Comparison of ENCODE assay signal across 25 mouse cellular contexts in the genomic region with DNA sequence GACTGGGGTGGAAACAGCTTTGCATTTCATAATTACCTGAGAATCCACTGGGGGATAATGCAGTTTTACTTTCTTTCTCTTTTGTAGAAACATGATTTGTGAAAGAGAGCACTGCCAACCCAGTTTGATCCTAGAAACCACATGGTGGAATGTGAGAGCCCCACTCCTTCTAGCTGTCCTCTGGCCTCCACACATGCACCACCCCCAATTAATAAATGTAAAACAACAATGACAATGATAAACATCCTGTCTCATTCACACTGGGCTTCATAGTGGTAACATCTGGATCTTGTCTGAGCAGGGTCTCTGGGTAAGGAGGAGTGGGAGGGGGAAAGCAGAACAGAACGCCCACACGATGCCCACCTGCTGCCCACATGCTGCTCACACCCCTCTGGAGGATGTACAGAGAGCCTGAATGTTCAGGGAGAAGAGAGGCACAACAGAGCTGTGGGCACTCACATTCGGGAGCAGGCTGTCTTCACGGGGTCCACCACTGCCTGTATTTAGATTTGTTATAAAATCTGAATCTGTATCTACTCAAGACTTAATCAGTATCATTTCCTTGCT. TPM values are rescaled to one million over a fixed set of nuclear protein-coding genes. Genes with fewer than 3 reads are reported as not detected.
A peak's percentile ranks its signal among the peaks of the same experiment; 100 is the strongest.
DNase-seq lines count a peak whose midpoint lies in the region; ATAC-seq and TF ChIP-seq lines count a peak whose summit lies in the region.
"Had no signal": no experiment of that assay in that cellular context is flagged by ENCODE, and none has a peak within 500 bp of the region (broad histone marks: within the 10 kb centered on the region; RNA-seq: fewer than 3 reads in every experiment).

No protein-coding gene starts in this region.

- H3K4me2 ChIP-seq in hindbrain, embryonic 14.5 days (replicated peaks): no peak overlapping the region
- no peak overlapping the region for H3K4me2 ChIP-seq in hindbrain, embryonic 16.5 days (ENCODE audit: low read length)
- no peak overlapping the region for H3K4me2 ChIP-seq in kidney, postnatal 0 days (ENCODE audit: low read length)
- H3K4me2 ChIP-seq in midbrain, embryonic 11.5 days: no peak overlapping the region
- no peak overlapping the region for H3K4me2 ChIP-seq in midbrain, postnatal 0 days (ENCODE audit: low read depth, low read length, poor library complexity, severe bottlenecking)
- H3K4me2 ChIP-seq: embryonic facial prominence, embryonic 12.5 days; heart, embryonic 12.5 days; hindbrain, embryonic 15.5 days had no signal

- H3K9me3 ChIP-seq in hindbrain, embryonic 14.5 days (ENCODE audit: control insufficient read depth, low read length): no peaks in the 10 kb centered on the region
- no peaks in the 10 kb centered on the region for H3K9me3 ChIP-seq in hindbrain, embryonic 16.5 days (ENCODE audit: control insufficient read depth, low read length)
- no peaks in the 10 kb centered on the region for H3K9me3 ChIP-seq in kidney, postnatal 0 days (replicated peaks; ENCODE audit: low read length)
- no peaks in the 10 kb centered on the region for H3K9me3 ChIP-seq in midbrain, embryonic 11.5 days (ENCODE audit: control insufficient read depth, low read length)
- no peaks in the 10 kb centered on the region for H3K9me3 ChIP-seq in midbrain, postnatal 0 days (ENCODE audit: low read length)
- H3K9me3 ChIP-seq: embryonic facial prominence, embryonic 12.5 days; forebrain, embryonic 10.5 days; heart, embryonic 12.5 days; hindbrain, embryonic 10.5 days; hindbrain, embryonic 15.5 days had no signal

- H3K27me3 ChIP-seq in hindbrain, embryonic 14.5 days (ENCODE audit: control insufficient read depth, insufficient read depth, low read length): no peaks in the 10 kb centered on the region
- no peaks in the 10 kb centered on the region for H3K27me3 ChIP-seq in hindbrain, embryonic 16.5 days (replicated peaks; ENCODE audit: control insufficient read depth, insufficient read depth, low read length)
- H3K27me3 ChIP-seq in kidney, postnatal 0 days (ENCODE audit: insufficient read depth, low read length): no peaks in the 10 kb centered on the region
- H3K27me3 ChIP-seq in midbrain, embryonic 11.5 days (ENCODE audit: control insufficient read depth, insufficient read depth, low read length): no peaks in the 10 kb centered on the region
- no peaks in the 10 kb centered on the region for H3K27me3 ChIP-seq in midbrain, postnatal 0 days (ENCODE audit: insufficient read depth, low read length)
- H3K27me3 ChIP-seq: embryonic facial prominence, embryonic 12.5 days; heart, embryonic 12.5 days; hindbrain, embryonic 15.5 days had no signal

- H3K4me3 ChIP-seq in hindbrain, embryonic 14.5 days (replicated peaks; ENCODE audit: low read length): no peak overlapping the region
- no peak overlapping the region for H3K4me3 ChIP-seq in hindbrain, embryonic 16.5 days (ENCODE audit: low read length)
- H3K4me3 ChIP-seq in kidney, postnatal 0 days (replicated peaks; ENCODE audit: low read depth, low read length): no peak overlapping the region
- no peak overlapping the region for H3K4me3 ChIP-seq in midbrain, embryonic 11.5 days (ENCODE audit: low read depth, low read length)
- no peak overlapping the region for H3K4me3 ChIP-seq in midbrain, postnatal 0 days (ENCODE audit: low read depth, low read length)
- H3K4me3 ChIP-seq: embryonic facial prominence, embryonic 12.5 days; erythroblast, embryonic 14.5 days; forebrain, embryonic 10.5 days; gastrocnemius, adult 2 months; heart, embryonic 12.5 days; hindbrain, embryonic 10.5 days; hindbrain, embryonic 15.5 days had no signal

- no peak for TF ChIP-seq CTCF in kidney, postnatal 0 days (IDR thresholded peaks at IDR 0.05; ENCODE audit: low read depth)
- no peak for TF ChIP-seq CTCF in midbrain, postnatal 0 days (IDR thresholded peaks at IDR 0.05)

- no peaks in the 10 kb centered on the region for H3K4me1 ChIP-seq in hindbrain, embryonic 14.5 days (replicated peaks; ENCODE audit: control insufficient read depth, insufficient read depth, low read length)
- no peaks in the 10 kb centered on the region for H3K4me1 ChIP-seq in hindbrain, embryonic 16.5 days (ENCODE audit: control insufficient read depth, insufficient read depth, low read depth, low read length)
- no peaks in the 10 kb centered on the region for H3K4me1 ChIP-seq in kidney, postnatal 0 days (replicated peaks; ENCODE audit: insufficient read depth, low read length)
- H3K4me1 ChIP-seq in midbrain, embryonic 11.5 days (ENCODE audit: control insufficient read depth, insufficient read depth, low read length): no peaks in the 10 kb centered on the region
- no peaks in the 10 kb centered on the region for H3K4me1 ChIP-seq in midbrain, postnatal 0 days (ENCODE audit: insufficient read depth, low read length)
- H3K4me1 ChIP-seq: forebrain, embryonic 10.5 days; heart, embryonic 12.5 days; hindbrain, embryonic 15.5 days had no signal

- ATAC-seq in hindbrain, embryonic 14.5 days (ENCODE audit: low FRiP score): no peak
- ATAC-seq in hindbrain, embryonic 16.5 days: no peak
- ATAC-seq in kidney, postnatal 0 days (replicated peaks; ENCODE audit: low FRiP score, low read depth): no peak
- ATAC-seq in midbrain, embryonic 11.5 days (ENCODE audit: low FRiP score): no peak
- no peak for ATAC-seq in midbrain, postnatal 0 days (ENCODE audit: low FRiP score)
- ATAC-seq: forebrain, embryonic 14.5 days; inflammation-experienced regulatory T-cells, adult 6 months had no signal

- DNase-seq in hindbrain, embryonic 14.5 days (ENCODE audit: low spot score): no peak
- peak; percentile 29 for DNase-seq in kidney, postnatal 0 days (ENCODE audit: low spot score)
- no peak for DNase-seq in kidney, adult 8-10 months
- DNase-seq in midbrain, embryonic 11.5 days (ENCODE audit: low spot score, missing footprints): peak; percentile 83
- no peak for DNase-seq in midbrain, postnatal 0 days (ENCODE audit: low spot score)
- DNase-seq in Muller cell, postnatal 12 days (ENCODE audit: inconsistent ontology term): no peak
- DNase-seq: adrenal gland, adult 8-10 months; adrenal gland, postnatal 36 days; cerebellum, adult 11 months; cerebellum, adult 8-10 months; cerebellum, postnatal 14 days; embryo, embryonic 11 days; gastrocnemius, adult 2 months; gastrocnemius, postnatal 25 days had no signal

- H3K27ac ChIP-seq in hindbrain, embryonic 14.5 days: peak overlapping the region; percentile 20; the same call in 1 of the 2 replicates
- no peak overlapping the region for H3K27ac ChIP-seq in hindbrain, embryonic 16.5 days (ENCODE audit: low read depth, low read length)
- no peak overlapping the region for H3K27ac ChIP-seq in kidney, postnatal 0 days
- no peak overlapping the region for H3K27ac ChIP-seq in midbrain, embryonic 11.5 days (ENCODE audit: low read depth, low read length)
- H3K27ac ChIP-seq in midbrain, postnatal 0 days (ENCODE audit: low read depth, low read length): no peak overlapping the region
- H3K27ac ChIP-seq: embryonic facial prominence, embryonic 12.5 days; forebrain, embryonic 10.5 days; gastrocnemius, adult 2 months; hindbrain, embryonic 10.5 days; hindbrain, embryonic 15.5 days had no signal

- H3K36me3 ChIP-seq in hindbrain, embryonic 14.5 days (replicated peaks; ENCODE audit: control insufficient read depth, insufficient read depth): peaks cover 56% of the 10 kb centered on the region
- H3K36me3 ChIP-seq in hindbrain, embryonic 16.5 days (ENCODE audit: control insufficient read depth, insufficient read depth, low read length): peaks cover 6% of the 10 kb centered on the region; the same call in 1 of the 2 replicates
- H3K36me3 ChIP-seq in kidney, postnatal 0 days (ENCODE audit: insufficient read depth, low read length): no peaks in the 10 kb centered on the region
- peaks cover 4% of the 10 kb centered on the region; the same call in 1 of the 2 replicates for H3K36me3 ChIP-seq in midbrain, embryonic 11.5 days (ENCODE audit: control insufficient read depth, insufficient read depth, low read length)
- peaks cover 19% of the 10 kb centered on the region for H3K36me3 ChIP-seq in midbrain, postnatal 0 days (ENCODE audit: insufficient read depth, low read length)

- H3K9ac ChIP-seq in hindbrain, embryonic 14.5 days: no peak overlapping the region
- H3K9ac ChIP-seq in hindbrain, embryonic 16.5 days (ENCODE audit: low read depth, low read length): no peak overlapping the region
- H3K9ac ChIP-seq in kidney, postnatal 0 days (ENCODE audit: low read depth, low read length): no peak overlapping the region
- H3K9ac ChIP-seq in midbrain, embryonic 11.5 days (ENCODE audit: low read length): no peak overlapping the region
- H3K9ac ChIP-seq in midbrain, postnatal 0 days (replicated peaks; ENCODE audit: low read length, poor library complexity, severe bottlenecking): no peak overlapping the region
- H3K9ac ChIP-seq: embryonic facial prominence, embryonic 12.5 days; heart, embryonic 12.5 days; hindbrain, embryonic 15.5 days had no signal

- WGBS in hindbrain, embryonic 14.5 days: 74% methylated on average over 4 of the region's 4 CpGs
- 67% methylated on average over 4 of the region's 4 CpGs for WGBS in hindbrain, embryonic 16.5 days
- WGBS in kidney, postnatal 0 days: 52% methylated on average over 4 of the region's 4 CpGs
- 82% methylated on average over 4 of the region's 4 CpGs for WGBS in midbrain, embryonic 11.5 days
- 90% methylated on average over 4 of the region's 4 CpGs for WGBS in midbrain, postnatal 0 days

RNA-seq across cellular contexts. Expression of a gene that starts 38.4 kb away (rescaled TPM):
- polyA plus RNA-seq in hindbrain, embryonic 14.5 days (2014; fragmentation: Nextera tagmentation; extraction: Ambion mirVana): 0.18 and 0.32 TPM in 2 replicates
- 0.20 and 0.87 TPM in 2 replicates for polyA plus RNA-seq in hindbrain, embryonic 16.5 days (2015; fragmentation: Nextera tagmentation; extraction: Ambion mirVana)
- polyA plus RNA-seq in kidney, postnatal 0 days (2015; fragmentation: Nextera tagmentation; extraction: Ambion mirVana): 0.11 and 0.15 TPM in 2 replicates
- polyA plus RNA-seq in midbrain, embryonic 11.5 days (2014; fragmentation: Nextera tagmentation; extraction: Ambion mirVana): 0.25 TPM in 2 replicates
- total RNA-seq in midbrain, postnatal 0 days (2014; rRNA removed): 0.22 TPM in 1 of 2 replicates, not detected in the other
- 0.25 and 0.31 TPM in 2 replicates for polyA plus RNA-seq in midbrain, postnatal 0 days (2015; fragmentation: Nextera tagmentation; extraction: Ambion mirVana)
- total RNA-seq: adrenal gland, postnatal 36 days; common myeloid progenitor, adult 5-6 weeks; granulocyte monocyte progenitor cell, adult 5-6 weeks had no signal
- polyA plus RNA-seq: erythroblast, embryonic 14.5 days; inflammation-experienced regulatory T-cells, adult 6 months had no signal

Comparison
In these comparisons a context has a peak if more than half of its experiments do, and no peak if none do; other contexts are left out.
1. DNase-seq: peak in kidney, postnatal 0 days (single experiment) and midbrain, embryonic 11.5 days (single experiment); none in hindbrain, embryonic 14.5 days (single experiment), kidney, adult 8-10 months (0 of 2), midbrain, postnatal 0 days (single experiment) and Muller cell, postnatal 12 days (single experiment).